In genomic region chr2:28423167-28423566, GRCm38 (mm10) we compare ENCODE assay signal across 9 mouse cellular contexts. TPM values are rescaled to one million over a fixed set of nuclear protein-coding genes. Genes with fewer than 3 reads are reported as not detected.
A peak's percentile ranks its signal among the peaks of the same experiment; 100 is the strongest.
DNase-seq lines count a peak whose midpoint lies in the region; ATAC-seq and TF ChIP-seq lines count a peak whose summit lies in the region.
"Had no signal": no experiment of that assay in that cellular context is flagged by ENCODE, and none has a peak within 500 bp of the region (broad histone marks: within the 10 kb centered on the region; RNA-seq: fewer than 3 reads in every experiment).

No protein-coding gene starts in this region.

- H3K4me3 ChIP-seq in hindbrain, embryonic 10.5 days, result no peak overlapping the region
- H3K4me3 ChIP-seq in hindbrain, embryonic 12.5 days, result no peak overlapping the region
- no peak overlapping the region for H3K4me3 ChIP-seq in embryonic fibroblast, embryonic 13.5 days (ENCODE audit: insufficient read depth, low read length)
- H3K4me3 ChIP-seq: midbrain, embryonic 12.5 days had no signal

- no peak for TF ChIP-seq POLR2A in embryonic fibroblast, embryonic 13.5 days (IDR thresholded peaks at IDR 0.05; ENCODE audit: low read depth, low read length)

- 0 out of 2 replicates have a peak, but pooled peaks have one; percentile 28 for TF ChIP-seq CTCF in embryonic fibroblast, embryonic 13.5 days (IDR thresholded peaks at IDR 0.05; ENCODE audit: borderline replicate concordance, insufficient read depth, low read length)

- no peak for ATAC-seq in hindbrain, embryonic 12.5 days (ENCODE audit: low FRiP score)

- H3K36me3 ChIP-seq in hindbrain, embryonic 10.5 days, result no peaks in the 10 kb centered on the region
- no peaks in the 10 kb centered on the region for H3K36me3 ChIP-seq in hindbrain, embryonic 12.5 days
- H3K36me3 ChIP-seq: midbrain, embryonic 12.5 days had no signal

- no peak overlapping the region for H3K4me2 ChIP-seq in hindbrain, embryonic 12.5 days (replicated peaks)
- H3K4me2 ChIP-seq: midbrain, embryonic 12.5 days had no signal

- 32% methylated on average over 3 of the region's 3 CpGs for WGBS in hindbrain, embryonic 10.5 days
- 32% methylated on average over 3 of the region's 3 CpGs for WGBS in hindbrain, embryonic 12.5 days

- no peak overlapping the region for H3K9ac ChIP-seq in hindbrain, embryonic 12.5 days
- H3K9ac ChIP-seq: midbrain, embryonic 12.5 days had no signal

- H3K27me3 ChIP-seq in hindbrain, embryonic 10.5 days (ENCODE audit: insufficient read depth, poor library complexity, severe bottlenecking), result no peaks in the 10 kb centered on the region
- H3K27me3 ChIP-seq in hindbrain, embryonic 12.5 days, result peaks cover 4% of the 10 kb centered on the region
- H3K27me3 ChIP-seq: midbrain, embryonic 12.5 days had no signal

- H3K4me1 ChIP-seq in hindbrain, embryonic 10.5 days (replicated peaks), result peaks cover 11% of the 10 kb centered on the region
- H3K4me1 ChIP-seq in hindbrain, embryonic 12.5 days, result no peaks in the 10 kb centered on the region; the same call in 1 of the 2 replicates
- no peaks in the 10 kb centered on the region for H3K4me1 ChIP-seq in embryonic fibroblast, embryonic 13.5 days (ENCODE audit: control insufficient read depth, insufficient read depth, low read length)

- H3K9me3 ChIP-seq in hindbrain, embryonic 10.5 days, result no peaks in the 10 kb centered on the region
- H3K9me3 ChIP-seq in hindbrain, embryonic 12.5 days (replicated peaks), result no peaks in the 10 kb centered on the region
- H3K9me3 ChIP-seq: midbrain, embryonic 12.5 days had no signal

- DNase-seq in hindbrain, embryonic 10.5 days (ENCODE audit: low spot score), result peak; percentile 47
- DNase-seq in B cell, adult 2 months, result peak; percentile 55 to 69
- peak; percentile 86 for DNase-seq in R1 (ENCODE audit: low read depth, low spot score)
- DNase-seq in lung, postnatal 14 days, result peak; percentile 62
- peak; percentile 26 to 49 for DNase-seq in thymus, postnatal 36 days
- no peak for DNase-seq in left cerebral cortex, adult 11 months (ENCODE audit: low spot score)

- no peak overlapping the region for H3K27ac ChIP-seq in hindbrain, embryonic 10.5 days
- H3K27ac ChIP-seq in hindbrain, embryonic 12.5 days, result no peak overlapping the region
- no peak overlapping the region for H3K27ac ChIP-seq in embryonic fibroblast, embryonic 13.5 days (ENCODE audit: insufficient read depth, low read length)
- H3K27ac ChIP-seq: midbrain, embryonic 12.5 days had no signal

RNA-seq across cellular contexts. Expression of gene Ppp1r26, which starts 23.4 kb away (rescaled TPM):
- polyA plus RNA-seq in hindbrain, embryonic 10.5 days (2016; fragmentation: Nextera tagmentation; extraction: Ambion mirVana), result 4.3 and 5.2 TPM in 2 replicates
- polyA plus RNA-seq in hindbrain, embryonic 12.5 days (2016; fragmentation: Nextera tagmentation; extraction: Ambion mirVana), result 10.0 and 10.6 TPM in 2 replicates
- 2.4 and 3.7 TPM in 2 replicates for polyA plus RNA-seq in embryonic fibroblast, embryonic 13.5 days (2011; ENCODE audit: insufficient read length, low read depth, missing spikeins)

RNA-seq across cellular contexts. Expression of gene 1700007K13Rik, which starts 43.0 kb away (rescaled TPM):
- polyA plus RNA-seq in hindbrain, embryonic 10.5 days (2016; fragmentation: Nextera tagmentation; extraction: Ambion mirVana), result 2.3 and 3.6 TPM in 2 replicates
- polyA plus RNA-seq in hindbrain, embryonic 12.5 days (2016; fragmentation: Nextera tagmentation; extraction: Ambion mirVana), result 3.7 and 4.0 TPM in 2 replicates
- polyA plus RNA-seq in embryonic fibroblast, embryonic 13.5 days (2011; ENCODE audit: insufficient read length, low read depth, missing spikeins), result 6.6 and 6.8 TPM in 2 replicates

RNA-seq across cellular contexts. Expression of gene Mrps2, which starts 44.7 kb away (rescaled TPM):
- polyA plus RNA-seq in hindbrain, embryonic 10.5 days (2016; fragmentation: Nextera tagmentation; extraction: Ambion mirVana), result 61.7 and 63.1 TPM in 2 replicates
- 52.5 and 54.3 TPM in 2 replicates for polyA plus RNA-seq in hindbrain, embryonic 12.5 days (2016; fragmentation: Nextera tagmentation; extraction: Ambion mirVana)
- polyA plus RNA-seq in embryonic fibroblast, embryonic 13.5 days (2011; ENCODE audit: insufficient read length, low read depth, missing spikeins), result 33.1 and 37.4 TPM in 2 replicates
